Mouse (Mus musculus) embryo, embryonic 10.5 days (tissue): ENCODE results near the gene Ccl4.

Experiments
- DNase-seq: peaks from one replicate; pipeline ENCODE4 v3.0.0-alpha.2; 2015; ENCODE audit warnings: low spot score

The Ccl4 gene

GRCm38 (mm10) chr11:83662204-83662603, at the start of gene Ccl4:
Gene Ccl4 (plus strand): TSS chr11:83662584.
- no peak for DNase-seq

GRCm38 (mm10) chr11:83616586-83616985, 45.8 kb upstream of the Ccl4 start:
- DNase-seq = no peak

DNA sequence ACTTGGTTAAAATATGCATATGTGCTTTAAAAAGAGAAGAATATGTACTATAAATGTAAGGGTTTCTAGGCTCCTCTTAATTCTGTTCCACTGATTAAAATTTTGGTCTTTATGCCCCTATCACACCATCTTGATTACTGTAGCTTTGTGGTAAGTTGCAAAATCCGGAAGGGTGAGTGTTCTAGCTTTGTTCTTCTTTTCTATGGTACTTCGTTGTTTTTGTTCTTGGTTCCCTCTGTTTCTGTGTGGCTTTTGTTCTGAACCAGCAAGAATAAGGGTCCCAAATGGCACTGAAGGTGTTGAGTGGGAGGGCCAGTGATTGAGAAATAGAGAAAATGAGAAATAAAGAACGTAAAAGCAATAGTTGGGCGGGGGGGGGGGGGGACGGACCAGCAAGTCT, 44.1 kb upstream of the Ccl4 start:
- DNase-seq = no peak

GRCm38 (mm10) chr11:83619037-83619436, 43.3 kb upstream of the Ccl4 start:
- no peak for DNase-seq

- DNase-seq = no peak
Observed at GRCm38 (mm10) chr11:83623586-83623985, 38.8 kb upstream of the Ccl4 start.

GRCm38 (mm10) chr11:83628808-83629207, 33.6 kb upstream of the Ccl4 start:
- DNase-seq = no peak

DNA sequence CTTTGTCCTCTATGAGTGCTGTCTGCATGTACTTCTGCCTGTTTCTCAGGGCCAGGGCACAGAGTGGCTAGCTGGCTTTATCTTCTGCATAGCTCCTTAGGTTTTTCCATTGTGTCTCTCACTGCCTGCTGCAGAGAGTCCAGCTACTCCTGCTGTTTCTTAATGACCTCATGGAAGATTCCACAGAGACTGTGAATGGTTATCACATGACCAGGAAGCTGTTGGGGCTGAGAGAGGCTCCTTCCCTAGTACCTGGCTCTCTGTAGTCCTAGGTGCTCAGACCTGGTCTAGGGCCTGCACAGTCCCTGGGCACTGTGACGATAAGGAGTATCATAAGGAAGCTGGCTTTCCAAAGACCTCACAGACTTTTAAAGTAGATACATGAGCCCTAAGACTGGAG, 31.8 kb upstream of the Ccl4 start:
- DNase-seq = no peak

DNA sequence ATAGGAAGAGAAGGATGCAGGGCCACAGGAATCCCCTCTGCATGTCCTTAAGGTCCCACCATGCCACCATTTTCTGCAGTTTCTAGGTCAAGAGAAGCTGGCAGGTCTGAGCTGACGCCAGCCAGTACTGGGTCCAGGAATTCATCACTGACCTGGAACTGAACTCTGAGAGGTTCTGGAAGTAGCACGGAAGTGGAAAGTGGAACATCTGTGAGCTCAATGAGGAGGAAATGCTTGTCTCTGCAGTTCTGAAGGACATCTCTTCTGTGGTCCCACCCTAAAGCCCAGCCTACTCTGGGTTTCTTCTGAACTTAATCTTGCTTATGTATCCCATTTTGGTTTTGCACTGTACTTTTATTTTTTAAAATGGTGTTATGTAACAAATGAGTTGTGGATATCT, 31.3 kb upstream of the Ccl4 start:
- DNase-seq = no peak

DNA sequence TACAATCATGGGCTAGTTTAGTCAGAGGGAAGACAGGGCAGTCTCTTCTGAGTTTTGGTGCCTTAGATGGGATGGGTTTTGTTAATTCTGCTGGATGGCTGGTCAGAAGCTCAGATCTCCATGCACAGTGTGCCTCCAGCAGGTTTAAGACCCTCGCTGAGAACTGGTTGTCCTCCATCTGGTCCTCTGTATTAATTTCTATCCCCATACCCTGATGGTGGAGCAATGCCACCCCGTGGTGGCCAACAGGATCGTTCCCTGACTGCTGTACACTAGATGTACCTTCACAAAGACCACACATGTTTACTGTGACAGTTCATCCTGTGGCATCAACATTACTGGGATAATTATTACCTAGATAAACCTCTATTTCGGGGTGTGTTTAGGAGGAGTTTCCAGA, 29.6 kb upstream of the Ccl4 start:
- no peak for DNase-seq

DNA sequence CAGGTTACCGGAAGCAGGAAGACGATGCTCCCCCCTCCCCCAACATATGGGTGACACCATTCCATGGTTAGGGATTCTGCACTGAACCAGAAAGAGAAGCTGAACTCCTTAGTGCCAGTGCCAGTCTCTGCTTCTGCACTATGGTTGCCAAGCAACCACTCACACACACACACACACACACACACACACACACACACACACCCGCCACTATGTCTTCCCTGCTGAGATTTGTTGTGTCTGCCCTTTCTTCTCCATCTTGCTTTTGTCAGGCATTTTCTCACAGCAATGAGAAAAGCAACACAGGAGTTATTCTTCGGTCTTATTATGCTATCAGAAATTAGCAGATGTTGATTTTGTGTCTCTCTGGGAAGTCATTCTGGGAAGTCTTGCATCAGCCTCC, 28.0 kb upstream of the Ccl4 start:
- DNase-seq = peak; percentile 9

DNA sequence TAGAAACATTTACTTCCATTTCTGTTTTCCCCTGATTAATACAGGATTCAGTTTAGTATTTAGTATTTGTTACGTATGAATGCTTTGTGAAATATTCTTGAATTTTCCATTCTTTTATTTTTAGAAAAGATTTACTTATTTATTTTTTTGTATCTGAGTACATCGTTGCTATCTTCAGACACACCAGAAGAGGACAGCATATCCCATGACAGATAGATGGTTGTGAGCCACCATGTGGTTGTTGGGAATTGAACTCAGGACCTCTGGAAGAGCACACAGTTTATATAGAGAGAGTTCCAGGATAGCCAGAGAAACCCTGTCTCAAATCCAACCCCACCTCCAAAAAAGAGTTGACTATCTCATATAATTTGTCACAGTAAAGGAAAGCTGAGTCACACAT, 27.5 kb upstream of the Ccl4 start:
- no peak for DNase-seq

- DNase-seq = no peak
Observed at GRCm38 (mm10) chr11:83636742-83637235, 25.6 kb upstream of the Ccl4 start.

DNA sequence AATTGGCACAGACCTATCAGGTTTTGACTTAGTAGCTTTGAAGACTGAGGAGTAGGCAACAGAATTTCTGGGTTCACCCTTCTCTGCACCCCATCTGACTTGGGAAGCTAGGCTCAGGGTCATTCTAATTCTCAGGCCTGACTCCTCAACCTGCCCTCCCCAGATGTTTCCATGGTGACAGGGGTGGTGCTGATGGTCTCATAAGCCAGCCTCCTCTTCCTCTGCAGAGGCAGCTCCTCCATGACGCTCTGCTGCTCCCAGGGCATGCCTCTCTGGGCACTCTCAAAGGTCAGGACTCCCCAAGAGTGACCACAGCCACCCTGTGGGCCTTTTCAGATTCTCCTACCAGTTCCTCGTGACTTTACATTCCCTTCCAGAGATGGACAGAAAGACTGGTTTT, 23.4 kb upstream of the Ccl4 start:
- no peak for DNase-seq

- DNase-seq = peak; percentile 10
Observed at GRCm38 (mm10) chr11:83639533-83639932, 22.9 kb upstream of the Ccl4 start.

GRCm38 (mm10) chr11:83640141-83640540, 22.2 kb upstream of the Ccl4 start:
- DNase-seq = no peak

DNA sequence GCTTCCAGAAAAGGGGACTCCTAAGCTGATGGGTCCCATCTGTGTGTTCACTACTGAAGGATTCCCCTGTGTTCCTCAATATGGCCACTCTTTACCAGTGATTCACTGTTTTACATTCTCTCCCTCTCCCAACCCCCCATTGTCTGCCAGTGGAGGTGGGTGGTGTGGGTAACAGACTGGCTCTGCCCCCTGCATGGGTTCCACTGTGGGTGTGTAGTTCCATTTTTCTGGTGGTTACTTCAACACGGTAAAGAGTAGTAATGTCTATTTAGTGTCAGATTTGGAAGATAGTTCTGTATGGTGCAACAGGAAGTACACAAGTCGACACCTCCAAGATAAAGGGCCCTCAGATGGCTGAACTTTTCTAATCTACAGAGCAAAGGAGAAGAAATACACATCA, 21.2 kb upstream of the Ccl4 start:
- DNase-seq = no peak

DNA sequence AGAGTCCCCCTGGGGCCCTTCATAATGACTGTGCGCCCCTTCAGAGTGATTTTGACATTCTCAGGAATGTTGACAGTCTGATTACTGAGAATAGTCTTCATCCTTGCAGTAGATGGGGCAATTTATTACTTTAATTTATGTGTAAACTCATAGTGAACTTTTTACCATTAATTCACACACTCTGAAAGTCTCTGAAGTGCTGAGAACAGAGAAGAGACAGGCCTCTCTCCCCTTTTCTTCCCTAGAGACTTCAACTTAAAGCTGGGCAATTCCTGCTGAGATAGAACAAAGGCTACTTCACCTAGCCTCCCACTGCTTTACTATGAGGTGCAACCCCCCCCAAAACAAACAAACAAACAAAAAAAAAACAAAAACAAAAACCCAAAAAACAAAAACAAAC, 16.9 kb upstream of the Ccl4 start, which contains the start of gene Rpl9-ps1:
Rpl9-ps1 (minus strand) TSS at position 101 of the 400 bp plus-strand sequence.
- DNase-seq = no peak

GRCm38 (mm10) chr11:83646356-83647149, 15.8 kb upstream of the Ccl4 start:
- DNase-seq = no peak

GRCm38 (mm10) chr11:83649305-83649841, 13.0 kb upstream of the Ccl4 start, which contains the start of gene Ccl3:
Gene Ccl3 (minus strand): TSS chr11:83649355.
- no peak for DNase-seq

DNA sequence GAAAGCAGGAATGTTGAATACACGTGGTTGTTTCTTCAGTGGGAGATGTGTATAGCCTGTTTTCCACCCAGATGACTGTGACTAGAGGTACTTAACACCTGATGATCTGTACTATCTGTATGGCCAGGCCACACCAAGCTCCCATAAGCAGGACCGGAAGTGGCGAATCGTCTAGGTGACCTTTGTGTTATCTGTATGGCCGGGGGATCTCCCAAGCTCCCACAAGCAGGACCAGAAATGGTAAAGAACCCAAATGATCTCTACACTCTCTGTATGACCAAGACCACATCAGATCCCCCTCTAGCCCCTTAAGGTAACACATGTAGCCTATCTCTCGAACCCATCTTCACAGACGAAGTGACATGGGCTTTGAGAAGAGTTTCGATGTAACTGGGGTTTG, 7.8 kb upstream of the Ccl4 start:
- no peak for DNase-seq

- DNase-seq = no peak
Observed at GRCm38 (mm10) chr11:83657508-83657907, 4.9 kb upstream of the Ccl4 start.

GRCm38 (mm10) chr11:83658797-83659196, 3.6 kb upstream of the Ccl4 start:
- no peak for DNase-seq

DNA sequence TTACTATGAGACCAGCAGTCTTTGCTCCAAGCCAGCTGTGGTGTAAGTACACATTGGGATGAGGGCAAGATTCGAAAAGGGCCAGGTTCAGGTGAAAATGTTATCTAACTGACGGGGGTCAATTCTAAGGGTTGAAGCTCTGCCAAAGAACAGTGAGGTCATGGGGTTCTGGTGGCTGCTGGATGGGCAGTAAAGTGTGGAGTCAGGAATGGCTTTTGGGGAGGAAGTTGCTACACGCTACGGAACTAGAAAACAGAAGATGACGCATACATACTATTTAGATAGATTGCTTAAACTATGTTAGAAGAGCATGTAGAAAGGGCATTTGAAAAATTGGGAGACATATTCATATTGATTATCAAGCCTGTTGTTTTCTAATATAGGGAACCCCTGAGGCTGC, 1.1 kb downstream of the Ccl4 start:
- no peak for DNase-seq

- DNase-seq = no peak
Observed at GRCm38 (mm10) chr11:83671743-83672142, 9.4 kb downstream of the Ccl4 start.
